Mouse (Mus musculus) midbrain, embryonic 16.5 days (tissue): Measurements from ENCODE around the gene Trim71. TPM values are rescaled to one million over a fixed set of nuclear protein-coding genes. Genes with fewer than 3 reads are reported as not detected.

Experiments
- ATAC-seq: fragments of 200-750 bp; cut with Nextera tagmentation; 2 replicates; pipeline ENCODE4 v1.8.0; 2017; ENCODE audit warnings: moderate TSS enrichment
- H3K27ac ChIP-seq: fragments of 300-500 bp; sonication (generic); 2 replicates; pipeline ENCODE4 v1.5.1; 2014; ENCODE audit warnings: mild to moderate bottlenecking, low read length, mixed read lengths
- H3K27me3 ChIP-seq: fragments of 300-500 bp; sonication (generic); 2 replicates; pipeline ENCODE4 v1.6.1; 2014; ENCODE audit warnings: low read depth, low read length, mixed read lengths; ENCODE audit not compliant: control insufficient read depth, insufficient read depth
- H3K36me3 ChIP-seq: fragments of 300-500 bp; sonication (generic); 2 replicates; pipeline ENCODE4 v1.6.1; 2014; ENCODE audit warnings: mild to moderate bottlenecking, low read length, moderate library complexity, mixed read lengths; ENCODE audit not compliant: control insufficient read depth, insufficient read depth
- H3K4me1 ChIP-seq: fragments of 300-500 bp; sonication (generic); 2 replicates; pipeline ENCODE4 v1.6.1; 2014; ENCODE audit warnings: mild to moderate bottlenecking, low read length, mixed read lengths; ENCODE audit not compliant: control insufficient read depth, insufficient read depth
- H3K4me2 ChIP-seq: fragments of 300-500 bp; sonication (generic); 2 replicates; pipeline ENCODE4 v1.6.1; 2014; ENCODE audit warnings: mild to moderate bottlenecking, low read length, mixed read lengths
- H3K4me3 ChIP-seq: fragments of 300-500 bp; sonication (generic); 2 replicates; pipeline ENCODE4 v1.5.1; 2014; ENCODE audit warnings: low read depth, mild to moderate bottlenecking, low read length, moderate library complexity, mixed read lengths
- H3K9ac ChIP-seq: fragments of 300-500 bp; sonication (generic); 2 replicates; pipeline ENCODE4 v1.6.1; 2014; ENCODE audit warnings: low read depth, low read length, mixed read lengths
- H3K9me3 ChIP-seq: fragments of 300-500 bp; sonication (generic); replicated peaks from 2 replicates; pipeline ENCODE4 v1.6.1; 2014; ENCODE audit warnings: mild to moderate bottlenecking, low read length, mixed read lengths; ENCODE audit not compliant: control insufficient read depth, poor library complexity, severe bottlenecking
- WGBS: fragments of 180-500 bp; shearing (Covaris S2); extraction: QIAGEN DNeasy Blood & Tissue Kit; methylation state at CpG from one replicate; pipeline ENCODE4 v1.1.7; 2014; 5-methylcytosine and 5-hydroxymethylcytosine counted together
- polyA plus RNA-seq: library from polyadenylated mRNA; unstranded; fragments of >200 nt; fragmentation: Nextera tagmentation; extraction: Ambion mirVana; gene quantifications from 2 replicates; pipeline ENCODE4 v1.2.1, GENCODE M21; 2015

Trim71 gene
- polyA plus RNA-seq, 1 experiment from 2014 or later, result 0.15 TPM

GRCm38 (mm10) chr9:114561671-114561971 lies 2.5 kb downstream of the Trim71 start:
- Histone ChIP-seq H3K9me3 (no peaks in the 10 kb centered on the region), H3K9ac (no peak overlapping the region), H3K4me2 (peak overlapping the region; percentile 26; the same call in 1 of the 2 replicates), H3K4me1 (peaks cover 22% of the 10 kb centered on the region), H3K4me3 (peak overlapping the region; percentile 13; the same call in 1 of the 2 replicates), H3K36me3 (no peaks in the 10 kb centered on the region), H3K27me3 (peaks cover 40% of the 10 kb centered on the region), H3K27ac (no peak overlapping the region)
- 1% methylated on average over 12 of the region's 12 CpGs for WGBS
- no peak for ATAC-seq

GRCm38 (mm10) chr9:114560771-114561670 lies 3.1 kb downstream of the Trim71 start:
- Histone ChIP-seq H3K27me3 (peaks cover 40% of the 10 kb centered on the region), H3K36me3 (no peaks in the 10 kb centered on the region), H3K27ac (no peak overlapping the region), H3K9me3 (no peaks in the 10 kb centered on the region), H3K4me1 (peaks cover 22% of the 10 kb centered on the region), H3K9ac (no peak overlapping the region), H3K4me3 (peak overlapping the region; percentile 13; the same call in 1 of the 2 replicates), H3K4me2 (peak overlapping the region; percentile 26)
- WGBS, result 2% methylated on average over 36 of the region's 36 CpGs
- no peak for ATAC-seq

- Histone ChIP-seq H3K27me3 (peaks cover 40% of the 10 kb centered on the region), H3K9ac (no peak overlapping the region), H3K4me1 (peaks cover 22% of the 10 kb centered on the region), H3K4me3 (no peak overlapping the region), H3K9me3 (no peaks in the 10 kb centered on the region), H3K4me2 (no peak overlapping the region), H3K36me3 (no peaks in the 10 kb centered on the region), H3K27ac (no peak overlapping the region)
- ATAC-seq, result no peak
- WGBS, result 13% methylated on average over 7 of the region's 7 CpGs
Measured at GRCm38 (mm10) chr9:114560141-114560540, 4.0 kb downstream of the Trim71 start.

- Histone ChIP-seq H3K9ac (no peak overlapping the region), H3K27me3 (peaks cover 25% of the 10 kb centered on the region), H3K9me3 (no peaks in the 10 kb centered on the region), H3K27ac (no peak overlapping the region), H3K4me2 (no peak overlapping the region), H3K4me1 (peaks cover 8% of the 10 kb centered on the region), H3K36me3 (no peaks in the 10 kb centered on the region), H3K4me3 (no peak overlapping the region)
- no peak for ATAC-seq
- whole genome bisulfite sequencing, result 23% methylated on average over 7 of the region's 7 CpGs
Measured at GRCm38 (mm10) chr9:114557086-114557485, 7.1 kb downstream of the Trim71 start.

GRCm38 (mm10) chr9:114556276-114556855 lies 7.8 kb downstream of the Trim71 start:
- no peaks in the 10 kb centered on the region for H3K9me3 ChIP-seq
- H3K4me3 ChIP-seq, result no peak overlapping the region
- no peak overlapping the region for H3K27ac ChIP-seq
- no peak for ATAC-seq
- H3K9ac ChIP-seq, result no peak overlapping the region
- 35% methylated on average over 10 of the region's 10 CpGs for WGBS
- peaks cover 21% of the 10 kb centered on the region for H3K27me3 ChIP-seq
- H3K4me1 ChIP-seq, result peaks cover 5% of the 10 kb centered on the region
- H3K4me2 ChIP-seq, result no peak overlapping the region
- no peaks in the 10 kb centered on the region for H3K36me3 ChIP-seq

GRCm38 (mm10) chr9:114554355-114554979 lies 9.7 kb downstream of the Trim71 start:
- Histone ChIP-seq H3K4me3 (no peak overlapping the region), H3K27me3 (peaks cover 11% of the 10 kb centered on the region), H3K4me1 (no peaks in the 10 kb centered on the region), H3K36me3 (no peaks in the 10 kb centered on the region), H3K9ac (no peak overlapping the region), H3K4me2 (no peak overlapping the region), H3K27ac (no peak overlapping the region), H3K9me3 (no peaks in the 10 kb centered on the region)
- no peak for ATAC-seq
- WGBS, result 63% methylated on average over 5 of the region's 5 CpGs

GRCm38 (mm10) chr9:114553828-114554227 lies 10.3 kb downstream of the Trim71 start:
- Histone ChIP-seq H3K27ac (no peak overlapping the region), H3K27me3 (peaks cover 5% of the 10 kb centered on the region), H3K36me3 (no peaks in the 10 kb centered on the region), H3K4me1 (no peaks in the 10 kb centered on the region), H3K9me3 (no peaks in the 10 kb centered on the region), H3K4me3 (no peak overlapping the region), H3K4me2 (no peak overlapping the region), H3K9ac (no peak overlapping the region)
- ATAC-seq, result no peak

GRCm38 (mm10) chr9:114550033-114550432 lies 14.1 kb downstream of the Trim71 start:
- WGBS, result 27% methylated on average over 6 of the region's 6 CpGs
- Histone ChIP-seq H3K9me3 (no peaks in the 10 kb centered on the region), H3K27me3 (no peaks in the 10 kb centered on the region), H3K9ac (no peak overlapping the region), H3K27ac (no peak overlapping the region), H3K4me2 (no peak overlapping the region), H3K4me1 (no peaks in the 10 kb centered on the region), H3K4me3 (no peak overlapping the region), H3K36me3 (no peaks in the 10 kb centered on the region)
- ATAC-seq, result no peak

- no peaks in the 10 kb centered on the region for H3K9me3 ChIP-seq
- ATAC-seq, result no peak
- H3K36me3 ChIP-seq, result no peaks in the 10 kb centered on the region
- H3K4me3 ChIP-seq, result no peak overlapping the region
- no peaks in the 10 kb centered on the region for H3K27me3 ChIP-seq
- H3K4me1 ChIP-seq, result no peaks in the 10 kb centered on the region
- H3K9ac ChIP-seq, result no peak overlapping the region
- H3K27ac ChIP-seq, result no peak overlapping the region
- H3K4me2 ChIP-seq, result no peak overlapping the region
- 14% methylated on average over 5 of the region's 5 CpGs for WGBS
Measured at GRCm38 (mm10) chr9:114549117-114549516, 15.1 kb downstream of the Trim71 start.
